Mouse (Mus musculus) MN1 (cell line): ENCODE data around the gene Wdr41.

Experiments used
- DNase-seq: peaks from one replicate; pipeline ENCODE4 v3.0.0-alpha.2; 2016; ENCODE audit warnings: low spot score

Wdr41 gene

DNA sequence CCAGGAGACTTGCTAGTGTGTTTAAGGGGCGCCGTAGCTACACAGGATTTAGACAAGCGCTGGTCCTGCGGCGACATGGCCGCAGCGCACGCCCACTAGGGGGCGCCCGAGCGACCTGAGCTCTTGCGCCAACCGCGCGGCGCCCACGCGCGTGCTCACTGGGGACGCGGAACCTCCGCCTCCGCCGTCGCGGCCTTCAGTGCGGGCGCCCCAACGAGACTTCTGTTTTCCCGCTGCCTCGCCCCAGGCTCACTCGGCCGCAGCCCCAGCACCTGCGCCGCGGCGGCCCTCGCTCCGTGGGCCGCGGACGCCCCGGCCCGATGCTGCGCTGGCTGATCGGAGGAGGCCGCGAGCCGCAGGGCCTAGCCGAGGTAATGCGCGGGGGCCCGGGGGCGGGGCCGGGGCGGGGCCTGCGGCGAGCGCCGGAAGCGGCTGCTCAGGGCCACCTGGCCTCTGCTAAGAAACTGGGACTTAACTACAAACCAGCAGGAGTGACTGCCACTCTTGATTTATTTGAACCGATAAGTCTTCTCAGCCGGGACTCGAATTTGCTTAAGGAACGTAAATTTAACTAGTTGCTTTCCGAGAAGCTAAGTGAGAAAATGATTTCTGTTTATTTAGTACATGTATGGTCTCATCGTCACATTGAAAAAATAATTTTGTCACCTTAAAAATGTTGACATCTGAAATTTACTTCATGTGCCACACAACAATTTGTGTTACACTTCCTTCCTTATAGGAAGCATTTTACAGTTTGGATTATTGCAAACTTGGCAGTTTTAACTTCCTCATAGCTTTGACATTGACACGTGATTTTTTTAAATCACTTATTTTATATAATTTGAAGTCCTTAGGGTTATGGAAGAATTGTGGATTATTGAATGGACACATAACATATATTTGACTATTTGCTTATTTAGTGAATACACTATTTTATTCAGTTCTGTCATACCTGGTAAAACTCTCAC lies at the start of gene Wdr41:
Wdr41 (plus strand) TSS at position 126 of the 968 bp plus-strand sequence.
- DNase-seq, result peak; percentile 97

DNA sequence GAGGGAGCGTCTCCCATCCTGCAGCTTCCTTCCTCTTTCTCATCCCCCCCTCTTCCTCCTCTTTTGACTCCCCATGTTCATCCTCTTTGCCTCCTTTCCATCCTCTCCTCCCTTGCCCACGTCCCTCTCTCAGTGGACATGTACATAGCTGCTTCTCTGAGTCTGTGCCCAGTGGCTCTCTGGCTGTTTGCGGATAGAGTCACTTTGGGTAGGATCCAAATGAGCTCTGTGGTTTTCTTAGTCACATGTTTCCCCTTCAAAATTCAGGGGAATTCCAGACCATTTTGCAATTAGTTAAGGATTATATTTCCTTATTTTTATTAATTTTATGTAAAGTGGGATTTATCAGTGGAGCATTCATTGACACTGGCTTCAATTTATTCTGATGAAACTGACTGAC lies 48.1 kb upstream of the Wdr41 start:
- peak; percentile 41 for DNase-seq

DNA sequence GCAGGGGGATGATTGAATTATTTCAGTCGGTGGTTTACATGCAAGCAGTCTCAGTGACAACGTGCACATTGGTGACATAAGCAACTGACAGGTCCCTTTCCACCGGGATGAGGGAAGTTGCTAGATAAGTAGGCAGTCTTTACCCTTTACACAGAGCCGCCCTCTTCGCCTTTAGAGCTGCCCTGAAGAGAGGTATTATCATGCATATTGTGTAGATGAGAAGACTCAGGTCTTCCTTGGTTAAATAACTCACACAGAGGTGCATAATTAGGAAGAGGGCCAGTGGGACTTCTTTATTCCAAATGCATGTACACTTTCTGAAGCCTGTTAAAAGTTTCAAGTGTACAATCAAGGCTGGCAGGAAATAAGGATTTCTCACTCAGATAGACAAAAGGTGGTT lies 37.7 kb upstream of the Wdr41 start:
- no peak for DNase-seq

DNA sequence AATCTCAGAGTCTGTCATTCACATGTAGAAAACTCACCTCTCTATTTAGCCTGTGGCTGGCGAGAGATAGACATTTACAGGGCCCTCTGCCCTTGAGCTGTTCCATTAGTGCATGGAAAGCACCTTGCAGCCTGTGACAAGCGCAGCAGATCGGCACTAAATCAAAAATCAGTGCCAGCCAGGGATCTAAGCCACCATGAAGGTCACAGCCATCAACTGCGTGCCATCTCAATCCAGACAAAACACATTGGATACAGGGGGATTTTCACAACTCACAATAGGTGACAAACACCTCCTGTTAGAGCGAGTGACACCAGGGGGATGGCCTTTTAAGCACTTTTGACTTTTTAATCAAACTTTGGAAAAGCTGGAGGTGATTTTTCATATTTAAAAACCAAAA lies 36.0 kb upstream of the Wdr41 start:
- DNase-seq, result no peak

DNA sequence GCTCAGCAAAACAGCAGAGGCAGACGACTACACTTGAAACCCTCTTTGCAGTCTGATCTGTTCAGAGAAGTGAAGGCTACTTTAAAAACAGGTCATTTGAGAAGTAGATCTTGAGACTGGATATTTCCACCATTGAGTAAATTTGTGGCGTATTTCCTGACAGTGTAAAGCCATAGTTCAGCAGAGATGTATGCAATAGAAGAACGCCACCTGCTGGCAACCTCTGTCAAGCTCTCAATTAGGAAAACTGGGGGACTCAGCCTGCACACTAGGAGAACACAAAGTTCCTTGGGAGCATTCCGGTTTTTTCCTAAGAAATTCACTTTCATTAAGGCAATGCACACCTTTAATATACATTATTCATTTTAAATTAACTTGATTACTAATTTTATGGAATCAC lies 34.9 kb upstream of the Wdr41 start:
- DNase-seq, result peak; percentile 81

- DNase-seq, result no peak
Measured at GRCm38 (mm10) chr13:94955941-94956340, 20.2 kb upstream of the Wdr41 start.

GRCm38 (mm10) chr13:94957965-94958364 lies 18.2 kb upstream of the Wdr41 start:
- peak; percentile 62 for DNase-seq

DNA sequence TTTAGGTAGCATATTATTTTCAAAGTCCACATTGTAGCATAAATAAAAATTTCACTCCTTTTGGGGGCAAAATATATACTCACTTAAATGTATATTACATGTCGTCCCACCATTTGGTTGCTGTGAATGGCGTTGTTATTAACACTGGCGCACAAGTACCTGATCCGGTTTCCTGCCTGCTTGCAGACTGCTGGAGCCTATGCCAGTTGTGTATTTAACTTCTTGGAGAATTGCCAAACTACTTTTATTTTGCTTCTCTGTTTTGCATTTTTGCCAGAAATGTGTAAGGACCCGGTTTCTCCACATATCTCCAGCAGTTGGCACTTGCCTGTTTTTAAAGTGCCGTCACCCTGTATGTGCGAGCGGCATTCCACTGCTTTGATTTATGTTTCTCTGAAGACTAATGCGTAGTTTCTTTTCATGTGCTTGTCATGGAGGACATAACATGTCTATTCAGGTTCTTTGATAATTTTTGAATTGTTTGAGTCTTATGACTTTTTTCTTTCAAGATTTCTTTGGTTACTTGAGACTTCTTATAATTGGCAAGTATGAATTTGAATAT lies 6.1 kb upstream of the Wdr41 start:
- DNase-seq, result no peak

- no peak for DNase-seq
Measured at GRCm38 (mm10) chr13:94975828-94976218, 321 bp upstream of the Wdr41 start.

DNA sequence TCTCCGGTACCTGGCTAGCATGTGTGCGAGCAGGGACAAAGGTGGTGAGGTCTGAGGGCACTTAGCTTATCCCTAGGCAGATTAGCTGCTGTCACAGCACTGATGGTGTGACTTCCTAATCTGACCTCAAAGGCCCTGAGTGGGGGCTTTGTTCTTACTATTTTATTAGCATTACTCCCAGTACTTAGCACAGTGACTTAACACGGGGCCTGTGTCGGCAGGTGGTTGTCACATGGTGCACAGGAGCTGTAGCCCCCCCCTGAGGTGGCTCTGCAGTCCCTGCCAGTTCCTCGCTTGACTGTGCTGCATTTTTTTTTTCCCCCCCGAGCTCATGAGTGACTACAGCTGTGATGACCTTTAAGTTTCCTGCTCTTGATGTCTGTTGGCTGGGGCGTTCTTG lies 2.9 kb downstream of the Wdr41 start:
- DNase-seq, result no peak

GRCm38 (mm10) chr13:94990516-94990915 lies 14.4 kb downstream of the Wdr41 start:
- peak; percentile 17 for DNase-seq

GRCm38 (mm10) chr13:95007281-95007680 lies 31.1 kb downstream of the Wdr41 start:
- DNase-seq, result no peak

- DNase-seq, result no peak
Measured at GRCm38 (mm10) chr13:95009261-95009660, 33.1 kb downstream of the Wdr41 start.

DNA sequence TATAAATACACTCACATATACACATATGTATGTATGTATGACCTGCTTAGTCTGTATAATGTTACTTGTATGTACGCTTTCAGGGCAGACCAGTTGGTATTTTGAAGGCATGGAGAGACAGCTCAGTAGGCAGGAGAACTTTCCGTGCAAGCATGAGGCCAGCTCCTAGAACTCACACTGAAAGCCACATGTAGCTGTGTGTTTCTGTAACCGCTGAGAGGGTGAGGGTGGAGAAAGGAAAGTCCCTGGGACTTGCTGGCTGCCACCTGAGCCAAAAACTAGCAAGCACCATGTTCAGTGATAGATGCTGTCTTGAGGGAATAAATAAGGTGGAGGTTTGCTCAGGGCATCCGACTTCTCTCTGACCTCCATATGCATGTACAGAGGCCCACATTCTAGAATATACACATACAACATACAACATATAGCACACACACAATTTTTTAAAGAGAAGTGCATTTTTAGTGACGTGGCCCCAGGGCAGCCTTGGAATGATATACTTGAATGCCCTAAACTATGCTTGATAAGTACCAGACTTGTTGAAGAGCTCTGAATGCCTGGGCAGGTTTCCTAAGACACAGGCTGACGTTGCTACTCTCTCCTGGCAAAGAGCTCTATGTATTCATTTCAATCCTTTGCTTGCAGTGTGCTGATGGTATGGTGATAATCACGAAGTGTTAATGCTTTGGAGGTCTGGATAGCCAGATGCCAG lies 35.6 kb downstream of the Wdr41 start:
- DNase-seq, result no peak

DNA sequence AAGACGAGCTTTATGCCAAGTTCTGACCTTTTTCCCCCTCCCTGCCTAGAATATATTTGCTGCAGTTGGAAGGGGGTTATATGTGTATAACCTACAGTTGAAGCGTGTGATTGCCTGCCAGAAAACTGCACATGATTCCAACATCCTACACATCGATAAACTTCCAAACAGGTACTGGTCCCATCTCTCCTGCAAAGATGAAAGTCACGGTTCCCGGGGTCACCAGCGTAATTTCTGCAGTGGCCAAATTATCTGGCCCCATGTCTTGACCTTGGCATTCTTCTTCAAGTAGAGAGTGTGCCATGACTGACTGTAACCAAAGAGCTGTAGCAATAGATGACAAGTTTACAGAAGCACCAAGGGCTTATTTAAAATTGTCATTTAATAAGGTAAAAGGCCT lies 41.1 kb downstream of the Wdr41 start:
- DNase-seq, result no peak

GRCm38 (mm10) chr13:95017916-95018315 lies 41.8 kb downstream of the Wdr41 start:
- DNase-seq, result no peak

DNA sequence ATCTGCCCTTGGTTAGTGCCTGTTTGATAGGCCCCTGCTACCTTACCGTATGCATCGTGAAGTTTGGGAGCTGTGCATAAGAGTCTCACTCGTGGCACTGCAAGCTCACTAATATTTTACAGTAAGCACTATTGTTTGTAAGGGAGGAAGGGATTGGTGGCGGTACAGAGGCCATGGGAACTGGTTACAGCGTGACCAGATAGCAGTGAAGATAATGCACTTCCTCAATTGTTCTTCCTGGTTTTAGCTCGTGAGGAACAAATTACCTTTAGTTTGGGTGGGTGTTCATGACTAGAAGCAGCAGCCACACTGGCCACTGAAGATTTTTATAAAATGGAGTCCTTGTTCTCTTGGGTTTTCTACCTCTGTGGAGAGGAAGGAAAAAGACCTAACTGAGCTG lies 43.2 kb downstream of the Wdr41 start:
- no peak for DNase-seq

DNA sequence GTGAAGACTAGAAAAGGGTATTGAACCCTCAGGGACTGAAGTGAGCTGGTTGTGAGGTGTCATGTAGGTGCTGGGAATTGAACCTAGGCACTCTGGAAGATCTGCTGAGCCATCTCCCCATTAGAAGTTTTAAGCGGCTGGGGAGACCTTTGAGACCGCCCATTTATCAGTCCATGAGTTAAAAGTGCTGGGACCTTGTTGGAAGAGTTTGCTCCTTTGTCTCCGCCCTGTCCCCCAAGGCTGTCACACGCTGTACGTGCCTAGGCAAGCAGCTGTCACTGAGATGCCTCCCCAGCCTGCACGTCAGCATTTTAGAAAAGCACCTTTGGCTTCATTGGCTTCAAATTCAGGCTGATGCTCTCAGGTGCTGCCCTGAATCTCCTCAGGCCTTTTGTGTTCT lies 44.1 kb downstream of the Wdr41 start:
- DNase-seq, result no peak

DNA sequence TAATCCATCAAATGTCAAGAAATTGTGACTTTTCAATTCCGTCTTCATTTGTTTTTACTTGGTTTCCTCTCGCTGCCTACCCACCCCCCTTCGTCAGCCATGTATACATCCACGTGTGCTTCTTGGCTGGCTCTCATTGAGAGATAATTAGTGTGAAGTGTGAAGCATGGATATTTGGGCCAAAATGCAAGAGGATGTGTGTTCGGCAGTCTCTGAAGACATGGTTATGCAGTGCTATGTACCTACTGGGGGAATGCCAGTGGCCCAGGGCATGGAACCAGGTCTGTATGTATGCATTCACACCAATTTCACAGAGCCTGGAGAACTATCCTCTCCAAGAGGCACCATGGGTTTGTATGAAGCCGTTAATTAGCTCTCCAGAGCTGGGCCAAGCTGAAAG lies 54.7 kb downstream of the Wdr41 start:
- no peak for DNase-seq

GRCm38 (mm10) chr13:95032127-95032831 lies 56.1 kb downstream of the Wdr41 start:
- no peak for DNase-seq

DNA sequence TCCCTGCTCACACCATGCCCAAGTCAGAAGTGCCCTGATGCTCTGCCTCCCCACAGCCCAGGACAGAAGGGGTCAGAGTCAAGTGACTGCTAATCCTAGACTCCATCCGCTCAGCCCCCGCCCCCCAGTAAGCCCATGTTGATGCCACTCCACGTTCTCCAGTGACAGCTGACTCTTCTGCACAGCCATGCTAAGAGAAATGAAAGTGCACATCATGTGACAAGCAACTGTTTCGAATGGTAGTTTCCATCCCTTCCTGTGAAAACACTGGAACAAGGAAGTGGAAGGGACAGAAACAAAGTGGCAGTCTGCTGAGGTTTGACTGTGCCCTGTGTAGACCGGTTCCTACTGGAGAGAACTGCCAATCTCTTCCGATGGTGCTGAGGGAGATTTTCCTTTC lies 56.8 kb downstream of the Wdr41 start:
- no peak for DNase-seq

GRCm38 (mm10) chr13:95034094-95034493 lies 58.0 kb downstream of the Wdr41 start:
- no peak for DNase-seq
